Mouse (Mus musculus) ES-E14 (cell line): Measurements from ENCODE around the gene Cyp2f2. TPM values are rescaled to one million over a fixed set of nuclear protein-coding genes. Genes with fewer than 3 reads are reported as not detected.

Experiments used
- DNase-seq: peaks from one replicate; pipeline ENCODE4 v3.0.0-alpha.2; 2013; ENCODE audit warnings: low read depth, low spot score
- H3K27ac ChIP-seq: 2 replicates; pipeline ENCODE4 v1.5.1; 2012; ENCODE audit warnings: low read depth, mild to moderate bottlenecking, low read length, moderate library complexity, mixed read lengths; ENCODE audit not compliant: poor library complexity, insufficient read depth, severe bottlenecking
- H3K36me3 ChIP-seq: 2 replicates; pipeline ENCODE4 v1.6.1; 2012; ENCODE audit warnings: mild to moderate bottlenecking, low read length, moderate library complexity, mixed read lengths; ENCODE audit not compliant: control insufficient read depth, poor library complexity, insufficient read depth, severe bottlenecking
- H3K4me1 ChIP-seq, 2 experiments: fragments of 150-350 bp in 1 of 2; sonication (generic) in 1 of 2; 2 replicates each; pipeline ENCODE4 v1.6.1; 2012; ENCODE audit warnings: low read length in 2 of 2, mild to moderate bottlenecking in 1 of 2, mixed read lengths in 1 of 2; ENCODE audit not compliant: control insufficient read depth in 2 of 2, insufficient read depth in 2 of 2, poor library complexity in 1 of 2
- H3K4me3 ChIP-seq, 2 experiments: fragments of 150-350 bp in 1 of 2; sonication (generic) in 1 of 2; 2 replicates each; pipeline ENCODE4 v1.5.1; 2012; ENCODE audit warnings: low read length in 2 of 2, low read depth in 1 of 2, mild to moderate bottlenecking in 1 of 2, mixed read lengths in 1 of 2; ENCODE audit not compliant: insufficient read depth in 1 of 2, poor library complexity in 1 of 2, severe bottlenecking in 1 of 2
- H3K9ac ChIP-seq: 2 replicates; pipeline ENCODE4 v1.6.1; 2012; ENCODE audit warnings: low read depth, mild to moderate bottlenecking, low read length, mixed read lengths; ENCODE audit not compliant: poor library complexity, insufficient read depth, severe bottlenecking
- H3K9me3 ChIP-seq: fragments of 150-350 bp; sonication (generic); 2 replicates; pipeline ENCODE4 v1.6.1; 2012; ENCODE audit warnings: low read depth, mild to moderate bottlenecking, low read length; ENCODE audit not compliant: control insufficient read depth, insufficient read depth
- CHD2 ChIP-seq: IDR thresholded peaks from 2 replicates; pipeline ENCODE4 v1.6.1; 2014; ENCODE audit warnings: mild to moderate bottlenecking, low read depth, low read length, inconsistent platforms
- HCFC1 ChIP-seq: IDR thresholded peaks from 2 replicates; pipeline ENCODE4 v1.6.1; 2012; ENCODE audit warnings: low read length, inconsistent platforms, borderline replicate concordance; ENCODE audit not compliant: insufficient read depth
- MAFK ChIP-seq: IDR thresholded peaks from 2 replicates; pipeline ENCODE4 v1.6.1; 2014; ENCODE audit warnings: mild to moderate bottlenecking, low read depth, low read length, inconsistent platforms; ENCODE audit not compliant: insufficient read depth
- ZC3H11A ChIP-seq: IDR thresholded peaks from 2 replicates; pipeline ENCODE4 v1.6.1; 2012; ENCODE audit warnings: low read depth, mild to moderate bottlenecking, inconsistent platforms, low read length, borderline replicate concordance
- ZNF384 ChIP-seq: IDR thresholded peaks from 2 replicates; pipeline ENCODE4 v1.6.1; 2012; ENCODE audit warnings: low read depth, low read length, inconsistent platforms
- in situ Hi-C, 2 experiments: fragments of 600-800 bp; cut with MboI; formaldehyde crosslinking; loops; one replicate each; pipeline ENCODE4 v1.15.1; 2025; ENCODE audit warnings: low sequenced_read_pairs in 2 of 2, inconsistent platforms in 1 of 2; ENCODE audit not compliant: unreplicated experiment in 2 of 2
- total RNA-seq: library from RNA; depleted of rRNA; stranded (reverse); fragments of 300-350 nt; gene quantifications from 2 replicates; pipeline ENCODE4 v1.2.3, GENCODE M21; 2012

Cyp2f2 gene
- total RNA-seq, 1 experiment, result not detected

GRCm38 (mm10) chr7:27129811-27130210 lies 10.1 kb downstream of the Cyp2f2 start:
- Histone ChIP-seq H3K4me3 (no peak overlapping the region), H3K9me3 (no peaks in the 10 kb centered on the region), H3K4me1 (peaks cover 0 to 10% of the 10 kb centered on the region in 2 experiments; a peak in 1 of 4 replicates), H3K9ac (no peak overlapping the region), H3K27ac (no peak overlapping the region), H3K36me3 (no peaks in the 10 kb centered on the region)
- DNase-seq, result no peak
- TF ChIP-seq ZC3H11A (no peak), ZNF384 (0 out of 2 replicates have a peak, but pooled peaks have one; percentile 12), CHD2 (no peak), HCFC1 (no peak)
- in situ Hi-C loops, result loop anchor here in 1 of 2 experiments (10.0 kb wide), 1 partner anchor 355 kb away; no protein-coding TSS in a partner anchor

DNA sequence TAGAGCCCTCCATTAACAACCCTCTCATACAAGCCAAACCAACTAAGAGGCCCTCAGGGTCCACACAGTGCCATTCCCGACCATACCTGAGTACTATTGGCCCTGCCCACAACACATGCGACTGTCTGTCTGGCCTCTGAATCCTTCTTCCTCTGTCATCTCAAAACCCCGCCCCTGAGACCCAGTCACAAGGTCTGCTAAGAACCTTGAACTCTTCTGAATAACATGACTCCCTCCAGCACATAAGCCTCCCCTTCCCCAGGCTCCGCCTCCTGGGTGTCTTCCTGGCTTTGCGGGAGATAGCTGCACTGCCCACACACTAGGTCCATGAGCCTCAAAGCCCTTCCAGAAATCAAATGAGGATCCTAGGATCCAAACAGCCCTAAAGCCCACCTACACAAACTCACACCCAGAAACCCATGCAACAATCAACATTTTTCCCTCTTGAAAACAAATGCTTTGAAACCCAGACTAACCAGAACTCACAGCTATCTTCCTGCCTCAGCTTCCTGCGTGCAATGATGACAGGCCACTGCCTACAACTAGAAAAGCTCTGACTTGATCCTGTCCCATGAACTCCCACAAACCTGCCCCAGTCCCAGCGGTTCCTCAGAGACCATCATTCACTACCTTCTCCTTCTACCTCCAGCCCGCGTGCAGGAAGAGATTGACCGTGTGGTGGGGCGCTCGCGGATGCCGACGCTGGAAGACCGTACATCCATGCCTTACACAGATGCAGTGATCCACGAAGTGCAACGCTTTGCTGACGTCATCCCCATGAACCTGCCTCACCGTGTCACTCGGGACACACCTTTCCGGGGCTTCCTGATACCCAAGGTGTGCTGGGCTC lies 11.0 kb downstream of the Cyp2f2 start:
- TF ChIP-seq CHD2 (no peak), ZNF384 (no peak), MAFK (no peak), HCFC1 (no peak), ZC3H11A (no peak)
- in situ Hi-C loops, result no loop called here
- peaks cover 0 to 10% of the 10 kb centered on the region in 2 experiments; a peak in 1 of 4 replicates for H3K4me1 ChIP-seq

GRCm38 (mm10) chr7:27131387-27131786 lies 11.7 kb downstream of the Cyp2f2 start:
- no peak overlapping the region for H3K4me3 ChIP-seq
- H3K4me1 ChIP-seq, result peaks cover 0 to 10% of the 10 kb centered on the region in 2 experiments; a peak in 1 of 4 replicates
- H3K9ac ChIP-seq, result no peak overlapping the region
- TF ChIP-seq ZNF384 (no peak), MAFK (no peak), HCFC1 (no peak), CHD2 (no peak)
- in situ Hi-C loops, result no loop called here
- no peak for DNase-seq
- no peak overlapping the region for H3K27ac ChIP-seq
- no peaks in the 10 kb centered on the region for H3K9me3 ChIP-seq
- H3K36me3 ChIP-seq, result no peaks in the 10 kb centered on the region

More for the DNA sequence above, 11.0 kb downstream of the Cyp2f2 start:
- no peak for DNase-seq
- H3K9me3 ChIP-seq, result no peaks in the 10 kb centered on the region
- H3K4me3 ChIP-seq, result peak overlapping the region; percentile 43 to 47; a peak in 3 of 4 replicates
- no peaks in the 10 kb centered on the region for H3K36me3 ChIP-seq
- H3K9ac ChIP-seq, result peak overlapping the region; percentile 22; the same call in 1 of the 2 replicates
- no peak overlapping the region for H3K27ac ChIP-seq

- H3K27ac ChIP-seq, result no peak overlapping the region
- H3K36me3 ChIP-seq, result no peaks in the 10 kb centered on the region
- peaks cover 0 to 10% of the 10 kb centered on the region in 2 experiments; a peak in 1 of 4 replicates for H3K4me1 ChIP-seq
- DNase-seq, result peak; percentile 88
- H3K9me3 ChIP-seq, result no peaks in the 10 kb centered on the region
- in situ Hi-C loops, result no loop called here
- no peak overlapping the region for H3K9ac ChIP-seq
- no peak overlapping the region for H3K4me3 ChIP-seq
- TF ChIP-seq CHD2 (no peak), ZC3H11A (peak; percentile 27; the same call in 1 of the 2 replicates), MAFK (no peak), HCFC1 (no peak), ZNF384 (no peak)
Measured at GRCm38 (mm10) chr7:27132588-27132987, 12.9 kb downstream of the Cyp2f2 start.
